Mouse (Mus musculus) small intestine, adult 2 months (tissue): ENCODE measurements around the gene Acat1. TPM values are rescaled to one million over a fixed set of nuclear protein-coding genes. Genes with fewer than 3 reads are reported as not detected.

Experiments
- H3K27ac ChIP-seq: fragments of 200-500 bp; 2 replicates; pipeline ENCODE4 v1.5.1; 2012; ENCODE audit warnings: low read depth, low read length, control low read depth, inconsistent platforms; ENCODE audit not compliant: insufficient read depth
- H3K27me3 ChIP-seq: fragments of 200-500 bp; 2 replicates; pipeline ENCODE4 v1.6.1; 2012; ENCODE audit warnings: mild to moderate bottlenecking, moderate library complexity, low read length, inconsistent platforms; ENCODE audit not compliant: control insufficient read depth, insufficient read depth
- H3K36me3 ChIP-seq: fragments of 200-500 bp; 2 replicates; pipeline ENCODE4 v1.6.1; 2012; ENCODE audit warnings: mild to moderate bottlenecking, low read length, control low read depth, inconsistent platforms; ENCODE audit not compliant: control insufficient read depth, insufficient read depth
- H3K4me1 ChIP-seq: fragments of 200-500 bp; 2 replicates; pipeline ENCODE4 v1.6.1; 2012; ENCODE audit warnings: low read length, inconsistent platforms, mixed read lengths; ENCODE audit not compliant: control insufficient read depth, insufficient read depth, insufficient read length
- H3K4me3 ChIP-seq: fragments of 200-500 bp; 2 replicates; pipeline ENCODE4 v1.5.1; 2012; ENCODE audit warnings: low read depth, mild to moderate bottlenecking, control low read depth, inconsistent platforms, low read length, moderate library complexity
- CTCF ChIP-seq: fragments of 200-500 bp; IDR thresholded peaks from 2 replicates; pipeline ENCODE4 v1.5.1; 2012; ENCODE audit warnings: low read depth, mild to moderate bottlenecking, control low read depth, inconsistent platforms, low read length, moderate library complexity, mixed read lengths; ENCODE audit not compliant: insufficient replicate concordance, insufficient read length; ENCODE audit errors: extremely low read depth
- POLR2A ChIP-seq: fragments of 200-500 bp; IDR thresholded peaks from 2 replicates; pipeline ENCODE4 v1.6.1; 2012; ENCODE audit warnings: low read depth, mild to moderate bottlenecking, control low read depth, inconsistent platforms, low read length, moderate library complexity
- WGBS: fragments of 180-500 bp; shearing (Covaris S2); methylation state at CpG from one replicate; pipeline ENCODE4 v1.1.7; 2018; 5-methylcytosine and 5-hydroxymethylcytosine counted together
- polyA plus RNA-seq: library from polyadenylated mRNA; depleted of rRNA; stranded (reverse); fragments of >200 nt; gene quantifications from 2 replicates; pipeline ENCODE4 v1.2.3, GENCODE M21; 2012; rRNA removed

The Acat1 gene
- polyA plus RNA-seq = 8.3 and 12.6 TPM in 2 replicates

DNA sequence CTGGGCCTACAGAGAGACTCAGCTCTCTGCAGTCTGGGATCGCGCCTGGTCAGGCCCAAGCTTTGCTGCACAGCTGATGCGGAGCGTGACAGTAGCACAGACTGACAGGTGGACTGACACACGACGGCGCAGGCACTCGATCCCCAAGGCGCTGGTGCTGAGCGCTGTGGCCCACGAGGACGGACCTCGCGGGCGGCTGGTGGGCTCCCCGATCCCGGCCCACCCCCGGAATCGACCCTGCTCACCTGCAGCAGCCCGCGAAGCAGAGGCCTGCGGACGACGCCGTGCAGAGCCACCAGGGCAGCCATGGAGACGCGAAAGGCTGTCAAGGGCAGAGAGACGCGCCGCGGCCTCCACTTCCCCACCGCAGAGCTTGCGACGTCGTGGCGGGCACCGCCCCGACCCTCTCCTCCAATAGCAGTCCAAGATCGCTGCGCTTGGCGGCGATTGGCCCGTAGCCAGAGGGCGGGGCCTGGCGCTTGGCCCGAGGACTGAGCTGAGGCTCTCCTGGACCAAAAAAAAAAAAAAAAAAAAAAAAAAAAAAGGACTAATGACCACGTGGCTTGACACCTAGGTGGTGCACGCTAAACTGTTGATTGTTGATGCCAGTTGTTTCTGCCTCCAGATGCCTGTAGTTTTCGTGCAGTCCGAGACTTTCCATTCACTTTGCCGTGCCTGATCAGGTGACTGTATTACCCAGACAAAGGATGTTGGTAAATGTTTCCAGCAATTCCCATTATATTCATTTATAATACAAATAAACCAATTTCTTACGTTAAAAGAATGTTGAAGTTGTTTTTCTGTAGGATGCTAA, at the start of gene Acat1:
TSS of gene Acat1 (minus strand) at position 415 of the 814 bp plus-strand sequence.
- H3K27me3 ChIP-seq = no peaks in the 10 kb centered on the region
- 0 out of 2 replicates have a peak, but pooled peaks cover under 1% of the 10 kb centered on the region for H3K36me3 ChIP-seq
- H3K27ac ChIP-seq = peak within 1 kb of the TSS; percentile 21
- H3K4me3 ChIP-seq = peak within 1 kb of the TSS; percentile 91
- peaks cover 2% of the 10 kb centered on the region; the same call in 1 of the 2 replicates for H3K4me1 ChIP-seq
- 1% methylated on average over 52 of the region's 52 CpGs for WGBS
- TF ChIP-seq POLR2A = peak; percentile 50; the same call in 1 of the 2 replicates
- no peak for TF ChIP-seq CTCF

DNA sequence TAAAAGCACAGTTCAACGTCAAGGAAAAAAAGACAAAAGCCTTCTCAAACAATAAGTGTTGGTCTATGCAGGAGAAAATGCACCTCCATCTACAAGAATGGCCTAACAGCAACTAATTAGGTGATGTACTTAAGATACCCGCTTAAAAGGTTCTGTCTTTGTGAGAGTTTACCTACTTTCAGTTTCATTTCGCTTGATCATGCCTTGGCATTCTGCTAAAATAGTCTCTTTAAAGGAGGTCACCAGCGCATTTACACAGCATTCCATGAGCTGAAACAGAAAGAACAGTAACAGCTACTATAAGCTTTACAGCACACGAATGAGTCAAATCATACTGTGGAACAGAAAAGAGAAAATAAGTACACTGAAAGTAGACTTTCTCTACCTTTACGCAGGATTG, 24.6 kb upstream of the Acat1 start:
- TF ChIP-seq CTCF (no peak), POLR2A (no peak)
- Histone ChIP-seq H3K4me3 (no peak overlapping the region), H3K4me1 (no peaks in the 10 kb centered on the region), H3K27ac (no peak overlapping the region), H3K36me3 (peaks cover 37% of the 10 kb centered on the region), H3K27me3 (no peaks in the 10 kb centered on the region)
- 82% methylated on average over 6 of the region's 6 CpGs for WGBS

DNA sequence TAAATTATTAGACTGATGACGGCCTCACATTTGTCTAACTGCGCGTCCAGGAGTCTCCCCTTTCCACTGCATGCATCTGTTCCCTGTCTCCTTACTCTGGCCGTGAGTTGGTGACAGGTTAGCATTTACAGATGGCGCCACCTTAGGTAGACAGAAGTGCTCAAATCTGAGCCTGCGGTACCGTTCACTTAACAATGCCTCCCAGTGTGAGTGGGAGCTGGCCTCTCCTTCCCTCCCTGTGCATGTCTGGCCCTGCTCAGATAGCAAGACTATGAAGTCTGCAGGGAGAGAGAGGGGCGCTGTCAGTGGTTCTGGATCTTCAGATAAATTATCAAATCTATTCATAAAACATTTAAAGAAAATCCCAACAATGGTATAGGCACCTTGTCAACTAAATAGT, 5.1 kb upstream of the Acat1 start:
- Histone ChIP-seq H3K27ac (no peak overlapping the region), H3K27me3 (no peaks in the 10 kb centered on the region), H3K36me3 (peaks cover 25% of the 10 kb centered on the region), H3K4me1 (no peaks in the 10 kb centered on the region), H3K4me3 (no peak overlapping the region)
- 85% methylated on average over 8 of the region's 8 CpGs for WGBS
- TF ChIP-seq CTCF = no peak
- no peak for TF ChIP-seq POLR2A

DNA sequence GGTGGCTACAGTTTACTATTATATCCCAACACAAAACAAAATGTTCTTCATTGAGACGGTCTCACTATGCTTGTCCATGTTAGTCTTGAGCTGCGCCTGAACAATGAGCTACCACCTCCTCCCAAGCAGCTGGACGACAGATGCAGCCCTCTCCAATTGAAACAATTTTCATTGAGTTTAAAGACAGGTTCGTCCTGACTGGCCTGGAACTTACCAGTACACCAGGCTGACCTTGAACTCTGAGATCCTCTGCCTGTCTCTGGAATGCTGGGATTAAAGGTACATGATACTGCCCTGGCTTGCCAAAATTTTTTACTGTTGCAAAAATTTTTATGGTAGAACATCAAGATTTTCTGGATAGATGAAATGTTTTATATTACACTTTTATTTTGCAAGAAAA, 4.1 kb upstream of the Acat1 start:
- TF ChIP-seq CTCF (no peak), POLR2A (no peak)
- WGBS = 75% methylated on average over 4 of the region's 4 CpGs

DNA sequence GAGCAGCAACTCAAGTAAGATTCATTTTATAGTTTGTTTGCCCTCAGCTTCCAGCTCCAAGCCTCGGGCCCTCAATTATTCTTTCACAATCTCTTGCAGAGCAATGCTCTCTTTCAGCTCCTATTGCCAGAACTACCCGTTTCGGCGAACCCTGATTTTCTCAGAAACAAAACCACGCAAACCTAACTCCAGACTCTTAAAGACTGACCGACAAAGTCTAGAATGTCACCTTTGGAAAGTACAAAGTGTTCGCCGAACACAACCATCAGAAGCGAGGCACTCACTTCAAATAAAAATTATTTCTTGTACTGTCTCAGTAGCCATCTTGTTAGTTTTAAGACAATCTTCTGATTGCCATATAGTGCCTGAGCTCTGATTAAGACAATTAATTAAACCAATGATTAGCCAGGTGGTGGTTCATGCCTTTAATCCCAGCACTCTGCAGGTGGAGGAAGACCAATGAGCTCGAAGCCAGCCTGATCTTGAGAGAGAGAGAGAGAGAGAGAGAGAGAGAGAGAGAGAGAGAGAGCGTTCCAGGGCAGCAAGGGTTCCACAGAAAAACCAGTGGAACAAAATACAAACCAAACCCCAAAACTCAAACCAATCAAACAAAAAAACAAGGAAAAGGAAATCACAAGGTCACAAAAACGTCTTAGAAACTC, 745 bp downstream of the Acat1 start:
- H3K36me3 ChIP-seq = no peaks in the 10 kb centered on the region
- 15% methylated on average over 12 of the region's 12 CpGs for WGBS
- no peaks in the 10 kb centered on the region for H3K27me3 ChIP-seq
- peak overlapping the region; percentile 21 for H3K27ac ChIP-seq
- TF ChIP-seq POLR2A (no peak), CTCF (no peak)
- peaks cover 9% of the 10 kb centered on the region for H3K4me1 ChIP-seq
- peak overlapping the region; percentile 91 for H3K4me3 ChIP-seq

More for the DNA sequence above, 4.1 kb upstream of the Acat1 start:
- no peaks in the 10 kb centered on the region for H3K4me1 ChIP-seq
- H3K27ac ChIP-seq = no peak overlapping the region
- no peaks in the 10 kb centered on the region for H3K27me3 ChIP-seq
- H3K36me3 ChIP-seq = peaks cover 18% of the 10 kb centered on the region
- no peak overlapping the region for H3K4me3 ChIP-seq

DNA sequence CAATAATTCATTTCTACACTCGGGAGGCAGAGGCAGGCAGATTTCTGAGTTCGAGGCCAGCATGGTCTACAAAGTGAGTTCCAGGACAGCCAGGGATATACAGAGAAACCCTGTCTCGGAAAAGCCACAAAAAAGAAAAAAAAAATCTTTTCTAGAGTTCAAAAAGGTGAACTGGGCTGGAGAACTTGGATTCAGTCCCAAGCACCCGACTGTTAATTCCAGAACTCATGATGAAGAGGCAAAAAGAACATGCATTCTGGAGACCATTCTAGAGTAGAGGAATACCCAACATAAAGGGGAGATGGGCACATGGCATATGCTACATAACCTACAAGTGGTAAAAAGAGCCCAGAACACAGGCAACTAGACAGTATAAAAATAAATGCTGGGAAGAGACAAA, 2.4 kb downstream of the Acat1 start:
- WGBS = 90% methylated on average over 4 of the region's 4 CpGs
- H3K4me3 ChIP-seq = no peak overlapping the region
- TF ChIP-seq POLR2A (no peak), CTCF (no peak)
- H3K27me3 ChIP-seq = no peaks in the 10 kb centered on the region
- no peak overlapping the region for H3K27ac ChIP-seq
- peaks cover 11% of the 10 kb centered on the region for H3K4me1 ChIP-seq
- no peaks in the 10 kb centered on the region for H3K36me3 ChIP-seq

DNA sequence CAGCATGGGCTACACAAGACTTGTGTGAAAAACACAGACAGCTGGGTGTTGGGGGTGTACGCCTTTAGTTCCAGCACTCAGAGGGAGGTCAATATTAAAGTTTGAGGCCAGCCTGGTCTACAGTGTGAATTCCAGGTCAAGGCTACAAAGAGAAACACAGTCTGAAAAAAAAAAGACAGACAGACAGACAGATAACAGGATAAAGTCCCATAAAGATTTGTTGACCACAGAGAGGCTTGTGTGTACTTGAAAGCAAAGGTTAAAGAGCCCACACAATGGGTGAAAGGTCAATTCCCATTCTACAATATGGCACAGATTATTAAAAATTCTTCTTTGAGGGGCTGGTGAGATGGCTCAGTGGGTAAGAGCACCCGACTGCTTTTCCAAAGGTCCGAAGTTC, 3.0 kb downstream of the Acat1 start:
- Histone ChIP-seq H3K4me1 (peaks cover 11% of the 10 kb centered on the region), H3K27me3 (no peaks in the 10 kb centered on the region), H3K27ac (no peak overlapping the region), H3K4me3 (no peak overlapping the region), H3K36me3 (no peaks in the 10 kb centered on the region; the same call in 1 of the 2 replicates)
- TF ChIP-seq POLR2A (no peak), CTCF (no peak)
- WGBS = 85% methylated on average over 3 of the region's 3 CpGs
